Mouse (Mus musculus): Measurements from ENCODE around the gene Gigyf1.

DNA sequence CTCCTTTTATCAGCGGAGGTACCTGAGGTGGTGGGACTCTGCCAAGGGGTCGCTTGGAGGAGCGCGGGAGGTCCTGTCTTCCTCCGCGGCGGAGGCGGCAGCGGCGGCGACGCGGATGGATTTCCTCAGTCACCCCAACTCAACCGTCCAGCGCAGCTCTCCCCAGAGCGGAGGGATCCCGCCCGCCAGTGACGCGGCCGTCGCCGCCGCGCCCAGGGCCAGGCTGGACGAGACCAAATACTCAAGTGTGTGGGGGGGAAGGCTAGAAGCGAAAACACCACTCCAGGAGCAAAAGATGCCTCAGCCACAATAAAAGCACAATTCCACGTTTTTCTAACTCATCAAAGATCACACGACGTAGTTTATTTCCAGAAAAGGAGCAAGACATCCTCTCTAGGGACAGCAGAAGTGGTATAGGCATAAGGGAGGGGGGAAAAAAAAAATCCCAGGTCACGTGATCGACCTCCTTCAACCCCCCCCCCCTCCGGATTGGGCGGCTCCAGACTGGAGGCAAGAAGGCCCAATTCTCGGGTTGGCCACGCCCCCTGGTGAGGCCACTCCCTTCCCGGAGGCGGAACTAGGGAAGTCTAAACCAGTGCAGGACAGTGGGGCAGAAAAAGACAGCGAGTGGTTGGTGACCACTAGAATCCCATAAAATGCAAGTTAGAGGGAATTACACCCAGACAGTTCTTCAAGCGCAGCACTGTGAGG lies 14.9 kb downstream of the Gigyf1 start, which contains the start of the genes Epo and Gnb2:
- TF ChIP-seq CTCF (IDR thresholded peaks at IDR 0.05; ENCODE audit: low read depth) = no peak
- TF ChIP-seq EP300 (IDR thresholded peaks at IDR 0.05; ENCODE audit: low read depth) = peak; percentile 74
